Mouse (Mus musculus) megakaryocyte, embryonic 14.5 days (primary cell): ENCODE results near the gene Mfap3. TPM values are rescaled to one million over a fixed set of nuclear protein-coding genes. Genes with fewer than 3 reads are reported as not detected.
"Not testable (repeated sequence)": the region's sequence is repeated elsewhere in the genome, so short reads cannot be mapped to it uniquely, and the experiment has no call there.

ENCODE experiments used
- H3K27me3 ChIP-seq: replicated peaks from 2 replicates; pipeline ENCODE3; 2012; ENCODE audit warnings: inconsistent platforms
- H3K36me3 ChIP-seq: replicated peaks from 2 replicates; pipeline ENCODE3; 2012; ENCODE audit warnings: low read length, inconsistent platforms, mixed read lengths
- H3K4me1 ChIP-seq: 2 replicates; pipeline ENCODE4 v1.6.1; 2012; ENCODE audit warnings: inconsistent platforms
- H3K4me3 ChIP-seq: replicated peaks from 2 replicates; pipeline ENCODE3; 2012; ENCODE audit warnings: moderate library complexity, mild to moderate bottlenecking, inconsistent platforms
- H3K9me3 ChIP-seq: 2 replicates; pipeline ENCODE4 v1.6.1; 2012; ENCODE audit warnings: inconsistent platforms
- FLI1 ChIP-seq: IDR thresholded peaks from 2 replicates; pipeline ENCODE4 v1.6.1; 2012; ENCODE audit warnings: low read length, inconsistent platforms, mixed read lengths
- GATA1 ChIP-seq: IDR thresholded peaks from 3 replicates; pipeline ENCODE4 v1.6.1; 2012; ENCODE audit warnings: mixed read lengths, low read length, inconsistent platforms, borderline replicate concordance
- polyA plus RNA-seq: library from polyadenylated mRNA; stranded (reverse); fragments of >175 nt; gene quantifications from 2 replicates; pipeline ENCODE4 v1.2.3, GENCODE M21; 2012; ENCODE audit warnings: low replicate concordance; ENCODE audit not compliant: insufficient read depth

Gene Mfap3
- polyA plus RNA-seq, 1 experiment: 0.83 TPM

GRCm38 (mm10) chr11:57550230-57550629 is 31.8 kb downstream of the Mfap3 start:
- Histone ChIP-seq H3K9me3 (peaks cover 3% of the 10 kb centered on the region; the same call in 1 of the 2 replicates), H3K4me3 (no peak overlapping the region), H3K27me3 (peaks cover 17% of the 10 kb centered on the region), H3K4me1 (peaks cover 9% of the 10 kb centered on the region), H3K36me3 (no peaks in the 10 kb centered on the region)
- no peak for TF ChIP-seq GATA1
- no peak for TF ChIP-seq FLI1

GRCm38 (mm10) chr11:57551016-57551415 is 32.6 kb downstream of the Mfap3 start:
- H3K9me3 ChIP-seq: peaks cover 3% of the 10 kb centered on the region; the same call in 1 of the 2 replicates
- peaks cover 9% of the 10 kb centered on the region for H3K4me1 ChIP-seq
- H3K36me3 ChIP-seq: no peaks in the 10 kb centered on the region
- TF ChIP-seq FLI1: no peak
- no peak for TF ChIP-seq GATA1
- H3K27me3 ChIP-seq: peaks cover 17% of the 10 kb centered on the region
- H3K4me3 ChIP-seq: no peak overlapping the region

- no peak overlapping the region for H3K4me3 ChIP-seq
- H3K36me3 ChIP-seq: no peaks in the 10 kb centered on the region
- H3K9me3 ChIP-seq: peaks cover 3% of the 10 kb centered on the region; the same call in 1 of the 2 replicates
- TF ChIP-seq GATA1: no peak
- TF ChIP-seq FLI1: no peak
- H3K27me3 ChIP-seq: peaks cover 15% of the 10 kb centered on the region
- peaks cover 4% of the 10 kb centered on the region; the same call in 1 of the 2 replicates for H3K4me1 ChIP-seq
Measured at GRCm38 (mm10) chr11:57553015-57553780, 34.7 kb downstream of the Mfap3 start.

GRCm38 (mm10) chr11:57557936-57558335 is 39.5 kb downstream of the Mfap3 start:
- H3K9me3 ChIP-seq, H3K4me1 ChIP-seq, H3K4me3 ChIP-seq, H3K36me3 ChIP-seq, H3K27me3 ChIP-seq: not testable (repeated sequence)

GRCm38 (mm10) chr11:57564564-57564963 is 46.1 kb downstream of the Mfap3 start:
- no peaks in the 10 kb centered on the region for H3K36me3 ChIP-seq
- H3K27me3 ChIP-seq: peaks cover 10% of the 10 kb centered on the region
- TF ChIP-seq GATA1: no peak
- no peak for TF ChIP-seq FLI1
- H3K4me1 ChIP-seq: no peaks in the 10 kb centered on the region
- peaks cover 5% of the 10 kb centered on the region for H3K9me3 ChIP-seq
- H3K4me3 ChIP-seq: no peak overlapping the region

- Histone ChIP-seq H3K9me3 (peaks cover 19% of the 10 kb centered on the region), H3K36me3 (no peaks in the 10 kb centered on the region), H3K4me1 (no peaks in the 10 kb centered on the region), H3K4me3 (no peak overlapping the region), H3K27me3 (peaks cover 10% of the 10 kb centered on the region)
- TF ChIP-seq FLI1 (no peak), GATA1 (no peak)
Measured at GRCm38 (mm10) chr11:57566091-57567035, 47.9 kb downstream of the Mfap3 start.

GRCm38 (mm10) chr11:57568950-57569490 is 50.6 kb downstream of the Mfap3 start:
- H3K36me3 ChIP-seq: no peaks in the 10 kb centered on the region
- no peaks in the 10 kb centered on the region for H3K4me1 ChIP-seq
- TF ChIP-seq FLI1 (no peak), GATA1 (no peak)
- H3K9me3 ChIP-seq: peaks cover 19% of the 10 kb centered on the region
- no peak overlapping the region for H3K4me3 ChIP-seq
- peaks cover 14% of the 10 kb centered on the region for H3K27me3 ChIP-seq

GRCm38 (mm10) chr11:57571035-57571434 is 52.6 kb downstream of the Mfap3 start:
- Histone ChIP-seq H3K9me3 (peaks cover 19% of the 10 kb centered on the region), H3K36me3 (no peaks in the 10 kb centered on the region), H3K27me3 (peaks cover 13% of the 10 kb centered on the region), H3K4me3 (no peak overlapping the region), H3K4me1 (no peaks in the 10 kb centered on the region)
- TF ChIP-seq FLI1 (no peak), GATA1 (no peak)

GRCm38 (mm10) chr11:57573686-57574274 is 55.3 kb downstream of the Mfap3 start:
- Histone ChIP-seq H3K36me3 (no peaks in the 10 kb centered on the region), H3K4me3 (no peak overlapping the region), H3K9me3 (peaks cover 19% of the 10 kb centered on the region), H3K4me1 (no peaks in the 10 kb centered on the region), H3K27me3 (peaks cover 11% of the 10 kb centered on the region)
- TF ChIP-seq GATA1: no peak
- no peak for TF ChIP-seq FLI1
